Mouse (Mus musculus): ENCODE results near the gene Mob3a. TPM values are rescaled to one million over a fixed set of nuclear protein-coding genes. Genes with fewer than 3 reads are reported as not detected.

The Mob3a gene
- total and polyA plus RNA-seq, 3 experiments: 7.4 to 13.6 (median 7.6) TPM

DNA sequence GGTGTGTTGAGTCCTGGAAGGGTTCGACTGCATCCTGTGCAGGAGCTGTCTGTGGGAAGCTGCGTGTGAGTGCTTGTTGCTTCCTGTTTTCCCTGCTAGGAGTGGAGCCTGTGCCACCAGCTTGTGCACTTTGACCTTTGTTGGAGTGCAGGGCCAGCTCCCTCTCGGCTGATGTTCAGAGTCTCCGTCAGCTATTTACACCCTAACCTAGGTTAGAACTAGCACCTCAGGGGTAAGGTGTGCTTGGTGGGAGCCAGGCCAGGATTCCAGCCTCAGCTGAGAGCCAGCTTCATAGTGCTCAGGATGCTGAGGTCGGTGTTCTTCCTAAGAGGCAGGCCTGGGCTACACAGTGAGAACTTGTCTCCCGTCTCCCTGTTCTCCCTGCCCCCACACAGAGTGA is 66.4 kb downstream of the Mob3a start:
- H3K4me3 ChIP-seq: no peak overlapping the region
- WGBS: 56% methylated on average over 6 of the region's 6 CpGs
- H3K4me1 ChIP-seq (ENCODE audit: control insufficient read depth, insufficient read depth, low read length): peaks cover 2% of the 10 kb centered on the region; the same call in 1 of the 2 replicates
- H3K27ac ChIP-seq: no peak overlapping the region
- H3K9ac ChIP-seq (ENCODE audit: low read depth, low read length): no peak overlapping the region
- no peaks in the 10 kb centered on the region for H3K27me3 ChIP-seq (ENCODE audit: control insufficient read depth, insufficient read depth, low read length)
- TF ChIP-seq POLR2A (IDR thresholded peaks at IDR 0.05; ENCODE audit: insufficient read depth, low read depth, low read length) (no peak), EP300 (IDR thresholded peaks at IDR 0.05; ENCODE audit: insufficient read depth, low read depth, low read length) (no peak)
- H3K79me2 ChIP-seq (replicated peaks; ENCODE audit: control insufficient read depth, insufficient read depth, low read length): peaks cover 12% of the 10 kb centered on the region
- intact Hi-C loops (cut with DNase I): no loop called here
- DNase-seq: no peak
- H3K36me3 ChIP-seq (ENCODE audit: control insufficient read depth, insufficient read depth, low read length): no peaks in the 10 kb centered on the region

Other genes starting within 250 kb of the Mob3a start
- under 1 TPM in 1 of 2 experiments, not detected in 1; 0.05 TPM for gene Onecut3, start 207.1 kb downstream of the Mob3a start, total RNA-seq (2021)
- 0.06 and 0.09 TPM in 2 replicates for gene Onecut3, start 207.1 kb downstream of the Mob3a start, polyA plus RNA-seq (2012; rRNA removed)
- gene Atp8b3, start 162.9 kb downstream of the Mob3a start, total RNA-seq (2021): not detected
- 0.39 and 0.50 TPM in 2 replicates for gene Atp8b3, start 162.9 kb downstream of the Mob3a start, polyA plus RNA-seq (2012; rRNA removed)
- gene Rexo1, start 140.4 kb downstream of the Mob3a start, total RNA-seq (2021): 10 to 100 TPM; 11.6 to 12.3 TPM
- gene Rexo1, start 140.4 kb downstream of the Mob3a start, polyA plus RNA-seq (2012; rRNA removed): 19.5 and 19.8 TPM in 2 replicates
- 1 to 10 TPM; 4.0 to 4.4 TPM for gene Klf16, start 124.7 kb downstream of the Mob3a start, total RNA-seq (2021)
- gene Klf16, start 124.7 kb downstream of the Mob3a start, polyA plus RNA-seq (2012; rRNA removed): 3.6 and 5.5 TPM in 2 replicates
- 10 to 100 TPM; 40.2 to 46.9 TPM for gene Abhd17a, start 111.6 kb downstream of the Mob3a start, total RNA-seq (2021)
- gene Abhd17a, start 111.6 kb downstream of the Mob3a start, polyA plus RNA-seq (2012; rRNA removed): 67.3 and 80.0 TPM in 2 replicates
- gene Scamp4, start 99.1 kb downstream of the Mob3a start, total RNA-seq (2021): 10 to 100 TPM; 20.8 to 26.9 TPM
- gene Scamp4, start 99.1 kb downstream of the Mob3a start, polyA plus RNA-seq (2012; rRNA removed): 58.9 and 60.5 TPM in 2 replicates
- gene Adat3, start 99.1 kb downstream of the Mob3a start, total RNA-seq (2021): 1 to 10 TPM in 1 of 2 experiments, under 1 TPM in 1; 0.60 to 1.1 TPM
- gene Adat3, start 99.1 kb downstream of the Mob3a start, polyA plus RNA-seq (2012; rRNA removed): 1.0 and 2.5 TPM in 2 replicates
- gene Gm49322, start 96.0 kb downstream of the Mob3a start, total RNA-seq (2021): under 1 TPM; 0.34 to 0.39 TPM
- gene Gm49322, start 96.0 kb downstream of the Mob3a start, polyA plus RNA-seq (2012; rRNA removed): 0.62 and 2.0 TPM in 2 replicates
- 100 to 1,000 TPM; 117 to 130 TPM for gene Csnk1g2, start 79.1 kb downstream of the Mob3a start, total RNA-seq (2021)
- gene Csnk1g2, start 79.1 kb downstream of the Mob3a start, polyA plus RNA-seq (2012; rRNA removed): 125 and 130 TPM in 2 replicates
- 10 to 100 TPM; 43.7 to 44.2 TPM for gene Btbd2, start 44.9 kb downstream of the Mob3a start, total RNA-seq (2021)
- gene Btbd2, start 44.9 kb downstream of the Mob3a start, polyA plus RNA-seq (2012; rRNA removed): 57.3 and 60.1 TPM in 2 replicates
- gene Mknk2, start 23.9 kb downstream of the Mob3a start, total RNA-seq (2021): 100 to 1,000 TPM; 176 to 229 TPM
- 199 and 208 TPM in 2 replicates for gene Mknk2, start 23.9 kb downstream of the Mob3a start, polyA plus RNA-seq (2012; rRNA removed)
- gene Izumo4, start 207 bp upstream of the Mob3a start, total RNA-seq (2021): 1 to 10 TPM; 3.4 to 3.8 TPM
- 13.3 and 15.6 TPM in 2 replicates for gene Izumo4, start 207 bp upstream of the Mob3a start, polyA plus RNA-seq (2012; rRNA removed)
- 10 to 100 TPM; 40.2 to 42.6 TPM for gene Ap3d1, start 40.3 kb upstream of the Mob3a start, total RNA-seq (2021)
- 52.9 and 66.5 TPM in 2 replicates for gene Ap3d1, start 40.3 kb upstream of the Mob3a start, polyA plus RNA-seq (2012; rRNA removed)
- 10 to 100 TPM; 18.8 to 19.6 TPM for gene Dot1l, start 53.2 kb upstream of the Mob3a start, total RNA-seq (2021)
- 35.0 and 39.6 TPM in 2 replicates for gene Dot1l, start 53.2 kb upstream of the Mob3a start, polyA plus RNA-seq (2012; rRNA removed)
- 10 to 100 TPM; 27.3 to 30.4 TPM for gene Sf3a2, start 96.2 kb upstream of the Mob3a start, total RNA-seq (2021)
- gene Sf3a2, start 96.2 kb upstream of the Mob3a start, polyA plus RNA-seq (2012; rRNA removed): 18.4 and 19.7 TPM in 2 replicates
- 10 to 100 TPM; 29.7 to 33.0 TPM for gene Plekhj1, start 96.6 kb upstream of the Mob3a start, total RNA-seq (2021)
- gene Plekhj1, start 96.6 kb upstream of the Mob3a start, polyA plus RNA-seq (2012; rRNA removed): 28.9 and 33.2 TPM in 2 replicates
- under 1 TPM; 0.18 TPM for gene Amh, start 103.3 kb upstream of the Mob3a start, total RNA-seq (2021)
- 0.15 and 0.25 TPM in 2 replicates for gene Amh, start 103.3 kb upstream of the Mob3a start, polyA plus RNA-seq (2012; rRNA removed)
- 1 to 10 TPM in 1 of 2 experiments, under 1 TPM in 1; 0.25 to 1.1 TPM for gene Jsrp1, start 111.5 kb upstream of the Mob3a start, total RNA-seq (2021)
- 0.21 and 0.56 TPM in 2 replicates for gene Jsrp1, start 111.5 kb upstream of the Mob3a start, polyA plus RNA-seq (2012; rRNA removed)
- 100 to 1,000 TPM; 850 to 914 TPM for gene Oaz1, start 124.7 kb upstream of the Mob3a start, total RNA-seq (2021)
- gene Oaz1, start 124.7 kb upstream of the Mob3a start, polyA plus RNA-seq (2012; rRNA removed): 1,001 and 1,201 TPM in 2 replicates
- 10 to 100 TPM; 10.7 to 15.8 TPM for gene Lingo3, start 142.1 kb upstream of the Mob3a start, total RNA-seq (2021)
- 12.0 and 15.1 TPM in 2 replicates for gene Lingo3, start 142.1 kb upstream of the Mob3a start, polyA plus RNA-seq (2012; rRNA removed)
- gene Lsm7, start 153.2 kb upstream of the Mob3a start, total RNA-seq (2021): 10 to 100 TPM; 19.4 to 23.2 TPM
- 74.9 and 79.9 TPM in 2 replicates for gene Lsm7, start 153.2 kb upstream of the Mob3a start, polyA plus RNA-seq (2012; rRNA removed)
- gene Sppl2b, start 153.3 kb upstream of the Mob3a start, total RNA-seq (2021): 10 to 100 TPM; 15.4 to 16.8 TPM
- 51.4 and 74.2 TPM in 2 replicates for gene Sppl2b, start 153.3 kb upstream of the Mob3a start, polyA plus RNA-seq (2012; rRNA removed)
- gene Tmprss9, start 169.9 kb upstream of the Mob3a start, total RNA-seq (2021): not detected
- gene Tmprss9, start 169.9 kb upstream of the Mob3a start, polyA plus RNA-seq (2012; rRNA removed): 0.02 TPM in 1 of 2 replicates, not detected in the other
- 100 to 1,000 TPM; 126 to 133 TPM for gene Timm13, start 199.0 kb upstream of the Mob3a start, total RNA-seq (2021)
- gene Timm13, start 199.0 kb upstream of the Mob3a start, polyA plus RNA-seq (2012; rRNA removed): 151 and 188 TPM in 2 replicates
- 1 to 10 TPM; 3.6 to 5.4 TPM for gene Lmnb2, start 216.3 kb upstream of the Mob3a start, total RNA-seq (2021)
- 5.4 and 7.4 TPM in 2 replicates for gene Lmnb2, start 216.3 kb upstream of the Mob3a start, polyA plus RNA-seq (2012; rRNA removed)
- gene Gadd45b, start 228.1 kb upstream of the Mob3a start, total RNA-seq (2021): 10 to 100 TPM; 10.9 to 13.9 TPM
- gene Gadd45b, start 228.1 kb upstream of the Mob3a start, polyA plus RNA-seq (2012; rRNA removed): 10.0 and 10.1 TPM in 2 replicates